Mouse (Mus musculus): ENCODE data around the gene Rassf3.

The Rassf3 gene

DNA sequence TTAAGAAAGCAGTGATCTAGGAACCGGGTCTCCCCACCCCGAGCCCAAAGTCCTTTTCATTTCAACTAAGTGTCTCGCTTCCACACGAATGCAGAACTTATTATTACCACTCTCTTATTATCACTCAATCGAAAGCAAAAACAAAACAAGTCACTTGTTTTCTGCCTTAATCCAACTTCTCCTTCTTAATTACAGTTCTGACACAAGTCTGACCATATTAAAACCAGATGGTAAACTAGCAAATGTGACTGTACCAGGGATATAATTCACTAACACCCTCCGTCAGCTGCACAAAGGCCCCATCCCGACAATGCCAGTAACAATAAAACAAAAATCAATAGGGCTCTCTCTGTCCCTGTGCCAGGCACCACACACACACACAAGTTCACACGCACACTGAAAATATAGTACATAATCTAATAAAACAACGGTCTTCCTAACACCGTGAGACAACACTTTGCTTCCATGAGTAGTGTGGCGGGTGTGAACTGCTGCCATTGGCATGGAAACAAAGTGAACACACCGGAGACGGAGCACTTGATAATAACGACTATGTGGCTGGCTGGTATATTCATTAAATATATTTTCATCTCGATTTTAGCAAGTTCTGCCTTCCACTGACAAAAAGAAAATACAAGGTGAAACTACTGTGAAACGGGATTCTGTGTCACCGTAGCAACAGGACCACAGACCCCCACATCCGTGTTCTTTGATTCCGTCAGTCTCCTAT, 16.9 kb downstream of the Rassf3 start:
- no peak for DNase-seq

DNA sequence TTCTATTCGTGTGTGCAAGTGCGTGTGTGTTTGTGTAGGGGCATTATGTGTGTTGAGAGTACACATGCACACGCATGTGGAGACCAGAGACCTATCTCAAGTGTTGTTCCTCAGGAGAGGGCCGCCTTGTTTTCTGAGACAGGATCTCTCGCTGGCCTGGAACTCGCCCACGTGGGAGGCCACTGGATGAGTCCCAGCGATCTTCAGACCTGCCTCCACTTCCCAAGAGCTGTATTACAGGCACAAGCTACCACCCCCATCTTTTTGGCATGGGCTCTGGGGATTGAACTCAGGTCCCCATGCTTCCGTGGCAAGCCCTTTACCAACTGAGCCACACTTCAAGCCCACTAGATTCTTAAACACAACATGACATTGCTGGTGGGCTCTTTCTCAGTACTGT, 17.7 kb downstream of the Rassf3 start:
- no peak for DNase-seq

DNA sequence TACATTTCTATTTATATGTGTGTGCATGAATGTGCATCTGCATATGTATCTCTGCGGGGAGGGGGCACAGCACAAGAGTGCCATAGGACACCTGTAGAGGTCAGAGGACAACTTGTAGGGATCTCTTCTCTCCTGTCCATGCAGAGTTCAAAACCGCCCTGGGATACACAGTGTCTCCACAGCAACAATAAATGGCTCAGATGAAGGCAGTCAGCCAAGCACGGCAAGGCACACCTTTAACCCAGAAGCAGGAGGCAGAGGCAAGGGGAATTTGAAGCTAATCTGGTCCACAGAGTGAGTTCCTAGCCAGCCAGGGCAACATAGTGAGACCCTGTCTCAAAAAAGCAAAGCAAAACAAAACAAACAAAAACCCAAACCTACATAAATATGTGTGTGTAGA, 18.8 kb downstream of the Rassf3 start:
- no peak for DNase-seq

DNA sequence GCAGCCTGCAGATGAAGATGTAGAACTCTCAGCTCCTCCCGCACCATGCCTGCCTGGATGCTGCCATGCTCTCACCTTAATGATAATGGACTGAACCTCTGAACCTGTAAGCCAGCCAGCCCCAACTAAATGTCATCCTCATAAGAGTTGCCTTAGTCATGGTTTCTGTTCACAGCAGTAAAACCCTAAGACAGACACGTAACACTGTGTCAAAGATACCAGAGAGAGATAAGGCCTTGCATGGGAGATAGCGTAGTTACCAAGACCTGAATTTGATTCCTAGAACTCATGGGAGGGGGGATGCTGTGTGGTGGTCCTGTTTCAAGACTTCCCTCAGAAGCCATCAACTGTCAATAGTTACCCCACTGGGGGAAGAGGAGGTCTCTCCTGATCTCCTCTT, 20.6 kb downstream of the Rassf3 start:
- DNase-seq = no peak

DNA sequence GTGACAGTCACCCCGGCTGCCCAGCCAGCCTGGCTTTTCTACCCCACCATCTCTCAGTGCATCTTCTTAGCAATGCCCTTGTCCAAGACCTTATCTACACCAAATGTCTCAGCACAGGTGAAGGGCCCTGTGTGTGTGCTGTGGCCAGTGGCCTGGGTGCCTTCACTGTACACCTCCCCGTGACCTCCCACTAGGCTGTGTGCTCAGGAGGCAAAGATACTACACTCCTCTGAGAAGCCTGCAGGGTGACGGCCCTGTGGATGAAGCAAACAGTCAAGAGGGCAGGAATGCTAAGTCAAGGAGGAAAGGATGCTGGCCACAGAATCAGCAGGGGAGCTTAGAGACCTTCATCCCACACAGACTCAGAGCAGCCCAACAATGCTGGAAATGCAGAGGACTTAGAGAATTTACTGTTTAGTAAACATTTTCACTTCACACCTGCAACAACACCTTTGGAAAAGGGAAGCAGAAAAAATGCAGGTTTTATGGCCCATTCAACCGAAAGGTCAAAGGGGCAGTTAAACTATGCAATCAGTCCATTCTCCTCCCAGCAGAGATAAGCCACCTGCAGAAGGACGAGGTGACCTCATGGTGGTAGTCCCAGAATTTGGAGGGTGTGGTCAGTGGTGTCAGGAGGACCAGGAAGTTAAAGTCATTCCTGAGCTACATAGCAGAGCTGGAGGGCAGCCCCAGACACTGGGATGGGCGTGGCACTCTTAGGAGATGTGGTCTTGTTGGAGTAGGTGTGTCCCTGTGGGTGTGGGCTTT, 21.3 kb downstream of the Rassf3 start:
- DNase-seq = no peak

DNA sequence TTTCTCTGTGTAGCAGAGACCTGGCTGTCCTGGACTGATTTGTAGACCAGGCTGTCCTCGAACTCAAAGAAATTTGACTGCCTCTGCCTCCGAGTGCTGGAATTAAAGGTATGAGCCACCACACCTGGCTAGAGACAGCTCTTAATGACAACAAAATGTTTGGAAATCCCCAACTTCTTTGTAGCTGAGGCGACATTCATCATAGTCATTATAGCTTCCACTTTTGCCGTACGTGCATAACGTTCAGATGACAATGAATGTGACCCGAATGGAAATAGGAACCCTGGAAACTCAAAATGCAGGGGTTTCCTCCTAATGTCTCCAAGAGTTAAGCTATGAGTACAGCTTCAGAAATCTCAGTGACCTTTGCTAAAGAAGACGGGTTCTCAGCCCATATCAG, 22.1 kb downstream of the Rassf3 start:
- no peak for DNase-seq

DNA sequence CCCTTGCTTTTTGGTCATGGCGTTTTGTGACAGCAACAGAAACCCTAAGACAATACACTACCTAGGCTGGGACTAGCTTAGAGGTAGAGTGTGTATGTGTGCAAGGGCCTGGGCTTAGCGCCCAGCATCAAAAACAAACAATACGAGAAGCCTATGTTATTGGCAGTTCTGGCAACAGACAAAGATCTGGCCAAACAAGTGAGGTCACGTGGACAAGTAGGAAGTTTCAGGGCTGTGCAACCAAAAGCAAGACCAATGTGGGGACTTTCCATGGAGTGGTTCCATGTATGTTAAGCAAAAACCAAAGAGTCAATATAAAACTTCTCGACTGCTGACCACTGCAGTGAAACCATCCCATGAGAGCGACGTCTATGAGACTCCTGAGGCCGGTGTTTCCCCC, 30.3 kb downstream of the Rassf3 start:
- DNase-seq = no peak

DNA sequence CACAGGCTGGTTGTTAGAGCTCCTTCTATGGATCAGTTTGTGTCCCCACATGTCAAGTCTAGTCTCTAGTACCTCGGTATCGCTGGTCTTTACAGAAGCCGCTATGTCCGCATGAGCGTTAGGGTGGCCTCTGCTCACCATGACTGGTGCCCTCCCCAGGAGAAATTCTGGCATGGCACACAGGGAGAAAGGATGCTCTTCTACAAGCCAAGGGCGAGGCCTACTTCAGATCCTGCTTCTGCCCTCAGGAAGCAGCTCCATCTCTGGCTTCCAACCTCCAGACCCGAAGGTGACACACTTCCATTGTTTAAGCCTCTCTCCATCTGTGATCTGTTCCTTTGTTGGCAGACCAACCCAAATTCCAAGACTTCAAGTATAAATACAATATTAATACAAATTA, 31.9 kb downstream of the Rassf3 start:
- no peak for DNase-seq

DNA sequence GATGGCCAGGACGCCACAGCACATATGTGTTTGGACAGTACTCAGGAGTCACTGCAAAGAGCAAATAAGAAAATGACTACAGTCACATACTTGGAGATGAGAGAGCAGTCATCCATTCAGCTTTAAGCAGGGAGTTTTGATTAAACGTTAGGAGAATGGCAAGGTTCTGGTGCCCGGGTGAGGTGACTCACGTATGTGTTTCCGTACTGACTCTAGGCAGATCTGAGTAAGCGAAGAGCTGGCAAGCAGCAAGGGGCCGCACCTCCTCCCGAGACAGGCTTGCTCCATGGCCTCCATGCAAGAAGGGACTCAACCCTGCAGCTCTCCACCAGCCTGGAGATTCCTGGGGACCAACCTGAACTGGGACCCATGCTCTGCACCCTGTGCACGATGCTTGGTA, 32.4 kb downstream of the Rassf3 start:
- no peak for DNase-seq

DNA sequence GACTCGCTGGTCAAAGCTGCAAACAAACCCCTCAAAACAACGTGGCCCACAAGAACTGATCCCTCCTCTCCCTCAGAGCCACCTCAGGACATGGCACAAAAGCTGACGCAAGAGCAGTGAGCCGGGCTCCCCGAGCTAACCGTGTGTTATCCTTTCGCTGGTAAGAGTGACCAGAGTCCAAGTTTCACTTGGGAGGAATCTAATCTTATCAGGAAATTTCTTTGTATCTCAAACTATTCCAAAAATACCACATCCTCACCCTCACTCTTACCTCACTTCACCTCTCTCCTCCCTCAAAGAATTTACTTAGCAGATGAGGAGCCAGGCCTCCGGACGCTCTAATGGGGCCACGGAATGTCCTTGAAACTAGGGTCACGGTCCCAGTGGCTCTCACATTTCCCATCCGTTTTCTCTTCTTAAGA, 36.8 kb downstream of the Rassf3 start:
- DNase-seq = no peak

DNA sequence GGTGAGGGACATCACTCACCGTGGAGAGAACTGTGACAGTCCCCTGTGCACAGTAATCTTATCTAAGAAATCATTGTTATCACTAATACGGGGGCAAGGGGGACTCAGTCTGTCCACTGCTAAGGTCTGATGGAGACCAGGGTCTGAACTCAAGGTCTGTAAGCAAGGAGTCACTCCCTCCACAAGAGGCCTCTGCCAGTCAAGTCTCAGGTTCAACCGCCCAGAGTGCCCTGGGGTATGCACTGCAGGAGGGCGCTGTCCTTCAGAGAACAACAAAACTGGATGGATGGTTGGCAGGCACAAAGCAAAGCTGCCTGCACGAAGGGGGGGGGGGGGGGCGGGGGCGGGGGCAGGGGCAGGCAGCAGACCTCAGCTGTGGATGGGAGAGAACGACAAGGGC, 38.0 kb downstream of the Rassf3 start:
- DNase-seq = no peak

DNA sequence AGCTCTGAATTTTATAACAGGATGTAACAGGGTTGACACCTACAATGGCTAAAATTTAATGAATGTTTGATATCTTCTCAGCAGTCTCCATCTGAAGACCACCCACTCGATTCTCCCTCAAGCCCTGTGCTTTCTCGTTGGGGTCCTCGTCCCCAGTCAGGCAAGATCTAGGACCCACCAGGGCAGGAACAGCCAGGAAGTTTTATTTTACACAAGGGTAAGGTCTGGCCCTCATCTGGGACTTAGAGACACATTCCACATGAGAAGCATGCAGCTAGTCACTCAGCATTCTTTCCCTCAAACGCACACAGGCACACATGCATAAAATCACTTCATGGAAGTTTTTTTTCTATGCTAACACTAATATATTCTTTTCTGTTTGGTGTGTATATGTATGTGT, 39.5 kb downstream of the Rassf3 start:
- DNase-seq = no peak

DNA sequence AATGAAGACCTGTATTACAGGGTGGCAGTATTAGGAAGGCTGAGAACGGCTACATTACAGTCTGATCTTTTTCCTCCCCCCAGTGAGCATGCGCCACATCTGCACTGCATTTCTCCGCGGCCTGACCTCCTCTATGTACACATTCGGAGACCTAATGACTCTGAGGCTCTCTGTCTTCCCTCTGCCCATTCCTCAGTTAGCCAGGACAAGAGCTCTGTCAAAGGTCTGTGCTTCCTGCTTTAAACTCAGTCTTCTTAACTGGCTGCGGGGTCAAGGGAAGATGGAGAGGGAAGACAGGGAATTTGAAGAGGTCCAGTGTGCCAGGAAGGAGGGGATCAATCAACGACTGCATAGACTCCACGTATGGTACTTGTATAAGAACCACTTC, 39.9 kb downstream of the Rassf3 start:
- no peak for DNase-seq

DNA sequence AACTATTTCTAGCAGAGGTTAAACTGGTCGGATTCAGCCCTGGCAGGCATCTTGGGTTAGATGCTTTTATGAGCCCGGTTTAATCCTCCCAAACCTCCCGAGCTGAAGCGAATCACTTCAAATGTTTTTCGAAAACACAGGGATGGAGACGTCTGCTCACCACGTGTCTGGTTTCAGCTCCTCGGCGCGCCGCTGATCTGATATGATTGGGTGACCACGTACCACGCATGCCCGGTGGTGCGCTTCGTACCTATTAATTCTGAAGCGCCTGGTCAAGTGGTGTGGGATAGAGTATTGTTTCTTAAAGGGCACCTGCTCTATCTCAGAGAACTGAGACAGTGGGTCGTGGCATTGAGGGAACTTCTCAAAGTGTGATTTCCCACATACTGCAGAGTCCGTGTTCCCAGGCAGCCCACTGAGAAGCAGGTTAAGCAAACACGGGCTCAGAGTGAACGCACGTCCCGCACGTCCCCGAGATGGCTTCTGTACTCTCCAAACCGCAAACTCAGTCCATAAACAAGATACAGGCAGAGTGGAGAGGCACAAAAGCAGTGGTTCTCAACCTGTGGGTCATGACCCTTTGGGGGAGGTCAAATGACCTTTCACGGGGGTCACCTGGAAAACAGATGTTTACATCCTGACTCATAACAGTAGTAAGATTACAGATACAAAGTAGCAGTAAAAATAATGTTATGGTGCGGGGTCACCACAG, 40.4 kb downstream of the Rassf3 start:
- DNase-seq = no peak

DNA sequence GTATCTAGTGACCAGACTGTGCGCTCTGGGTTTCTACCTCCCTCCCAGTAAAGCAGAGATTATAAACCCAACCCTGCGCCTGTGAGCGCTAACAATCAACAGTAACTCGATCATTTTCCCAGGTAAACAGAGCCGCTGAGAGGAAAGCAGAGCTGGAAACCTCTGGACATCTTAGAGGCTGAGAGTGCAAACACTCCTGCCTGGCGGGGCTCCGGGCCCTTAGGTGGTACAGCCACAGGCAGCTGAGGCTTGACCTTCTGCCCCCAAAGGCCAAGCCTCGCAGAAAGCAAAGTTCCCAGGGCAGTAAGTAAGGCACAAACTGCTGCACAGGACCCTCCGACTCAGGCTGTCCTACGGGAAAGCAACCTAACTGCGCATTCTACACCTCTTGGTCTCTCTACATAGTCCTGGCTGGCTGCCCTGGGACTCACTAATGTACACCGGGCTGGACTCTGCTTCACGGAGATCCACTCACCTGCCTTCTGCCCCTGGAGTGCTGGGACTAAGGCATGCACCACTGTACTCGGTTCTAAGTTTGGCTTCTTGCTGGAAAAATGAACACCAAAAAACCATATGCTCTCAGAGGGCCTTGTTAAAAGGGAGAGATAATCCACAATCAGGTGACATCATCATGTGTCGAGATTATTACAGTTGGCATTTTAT, 41.6 kb downstream of the Rassf3 start:
- no peak for DNase-seq

DNA sequence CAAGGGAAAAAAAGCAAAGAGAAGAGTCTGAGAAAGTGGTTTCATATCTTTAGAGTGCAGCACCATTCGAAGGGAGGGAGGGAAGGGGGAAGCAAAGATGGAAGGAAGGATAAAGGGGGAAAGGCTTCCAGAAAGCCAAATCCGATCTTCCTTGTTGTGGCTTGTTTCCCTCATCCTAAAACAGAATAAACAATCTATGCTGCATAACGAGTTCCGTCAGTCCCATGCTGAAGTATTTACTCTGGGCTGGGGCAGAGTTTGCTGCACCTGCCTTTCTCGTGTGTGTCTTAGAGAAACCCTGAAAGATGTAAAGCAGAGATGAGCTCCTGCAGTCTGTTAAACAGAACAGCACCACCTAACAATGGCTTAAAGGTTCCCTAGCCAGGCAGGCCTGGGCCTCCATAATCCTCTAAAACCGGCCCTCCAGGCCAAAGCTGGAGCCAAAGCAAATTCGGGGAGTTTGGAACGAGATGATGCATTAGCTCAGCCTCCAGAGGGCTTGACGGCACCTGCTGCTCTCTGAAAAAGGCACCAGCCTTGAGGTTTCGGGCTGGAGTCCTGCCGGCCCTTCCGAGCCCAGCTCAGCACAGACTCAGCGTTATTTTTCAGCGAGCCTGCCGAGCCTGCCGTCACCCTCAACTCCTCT, 43.4 kb downstream of the Rassf3 start:
- DNase-seq = no peak

DNA sequence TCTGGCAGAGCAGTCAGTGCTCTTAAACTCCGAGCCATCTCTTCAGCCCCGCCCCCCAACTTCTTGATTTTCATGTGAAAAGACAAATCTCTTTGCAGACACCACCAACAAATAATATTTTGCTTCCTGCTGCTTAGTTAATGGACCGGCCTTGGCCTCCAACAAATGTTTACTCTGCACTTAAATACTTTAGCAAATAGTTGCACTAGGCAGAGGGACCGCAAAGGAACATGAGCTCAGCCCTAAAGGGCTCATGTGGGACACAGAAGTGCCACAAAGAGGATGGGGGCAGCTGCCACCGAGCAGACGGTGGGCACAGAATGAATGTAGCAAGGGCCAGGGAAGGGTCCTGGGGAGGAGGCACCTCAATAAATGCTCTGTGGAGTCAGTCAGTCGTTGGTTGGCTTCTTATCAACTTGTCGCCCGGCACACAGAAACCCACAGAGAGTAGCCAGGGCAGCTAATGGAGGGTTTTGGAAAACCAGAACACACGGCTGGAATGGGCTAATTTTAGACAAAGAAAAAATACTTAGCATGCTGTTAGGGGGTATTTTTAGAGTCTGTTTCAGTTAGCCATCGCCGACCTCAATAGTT, 44.0 kb downstream of the Rassf3 start:
- no peak for DNase-seq

DNA sequence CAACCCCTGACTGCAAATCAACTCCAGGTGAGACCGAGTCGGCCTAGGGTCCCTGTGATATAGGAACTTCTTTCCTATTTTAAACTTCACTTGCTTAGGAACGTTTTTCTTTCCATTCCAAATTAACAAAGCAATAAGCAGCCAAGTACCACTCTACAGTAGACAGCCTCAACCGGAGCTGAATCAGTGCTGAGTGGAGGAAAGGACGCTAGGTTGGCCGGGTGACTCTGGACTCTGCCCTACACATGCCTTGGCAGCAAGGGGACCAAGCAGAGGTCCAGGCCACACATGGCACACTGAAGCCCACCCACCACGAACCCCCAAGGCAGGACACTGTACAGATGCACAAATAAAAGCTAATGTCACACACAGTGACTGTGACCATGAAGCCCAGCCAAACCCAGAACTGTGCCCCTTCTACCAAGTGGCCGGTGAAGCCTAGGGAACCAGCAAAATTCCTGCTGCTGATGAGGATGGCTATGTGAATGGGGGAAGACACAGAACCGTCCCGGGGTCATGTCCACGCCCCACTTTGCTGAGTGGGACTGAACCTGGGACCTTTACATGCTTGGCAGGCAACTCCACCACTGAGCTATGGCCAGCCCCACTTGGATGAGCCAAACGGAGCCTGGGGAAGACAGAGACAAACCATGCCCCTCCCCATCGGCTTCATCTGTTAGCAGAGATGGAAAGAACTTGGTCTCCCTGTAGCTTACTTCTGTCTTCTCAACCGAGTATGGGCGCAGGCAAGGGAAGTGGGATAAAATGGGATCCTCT, 45.2 kb downstream of the Rassf3 start:
- DNase-seq = no peak

DNA sequence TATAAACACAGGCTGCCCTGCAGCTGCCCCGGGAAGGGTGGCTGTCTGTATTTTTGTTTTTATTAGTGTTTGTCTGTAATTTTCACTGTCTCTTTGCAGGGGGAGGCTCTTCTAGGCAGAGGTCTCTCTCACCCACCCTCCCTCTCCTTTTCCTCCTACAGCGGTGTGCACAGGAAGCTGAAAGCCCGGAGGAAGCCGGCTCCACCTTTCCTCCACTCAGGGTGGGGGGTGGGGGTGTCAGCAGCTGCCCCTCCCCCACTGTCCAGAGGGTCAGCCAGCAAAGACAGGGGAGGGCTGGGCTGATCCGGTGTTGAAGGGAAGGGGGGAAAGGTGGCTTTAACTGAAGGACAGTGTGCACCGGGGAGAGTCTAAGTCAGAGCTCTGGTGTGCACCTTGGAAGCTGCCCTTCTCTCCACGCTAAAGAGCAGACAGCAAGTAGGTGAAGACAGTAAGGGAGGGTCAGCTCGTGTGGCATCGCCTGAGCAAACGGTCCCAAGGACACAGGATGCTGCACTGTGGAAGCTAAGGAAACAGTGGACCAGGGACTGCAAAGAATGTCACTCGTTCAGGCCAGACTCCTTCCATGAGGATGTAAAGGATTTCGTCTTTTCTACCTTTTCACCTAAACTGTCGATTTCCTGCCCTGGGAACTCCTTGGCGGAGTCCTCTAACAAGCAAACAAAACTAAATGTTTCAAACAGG, 46.0 kb downstream of the Rassf3 start:
- DNase-seq = no peak

DNA sequence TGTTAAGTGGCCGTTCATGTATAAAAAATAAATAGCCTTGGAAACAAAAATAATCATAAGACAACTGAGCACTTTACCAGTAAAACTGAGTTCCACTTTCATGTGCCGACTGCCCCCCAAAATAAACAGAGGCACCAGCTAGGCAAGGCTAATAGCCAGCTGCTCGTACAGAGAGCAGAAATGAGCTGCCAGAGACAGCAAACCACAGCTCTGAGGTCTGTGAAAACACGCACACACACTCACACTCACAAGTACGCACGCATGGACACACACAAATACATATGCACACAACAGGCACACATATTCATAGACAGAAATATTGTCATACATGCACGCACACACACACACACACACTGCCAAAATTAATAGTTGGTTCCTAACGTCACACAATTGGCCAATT, 46.6 kb downstream of the Rassf3 start:
- no peak for DNase-seq

DNA sequence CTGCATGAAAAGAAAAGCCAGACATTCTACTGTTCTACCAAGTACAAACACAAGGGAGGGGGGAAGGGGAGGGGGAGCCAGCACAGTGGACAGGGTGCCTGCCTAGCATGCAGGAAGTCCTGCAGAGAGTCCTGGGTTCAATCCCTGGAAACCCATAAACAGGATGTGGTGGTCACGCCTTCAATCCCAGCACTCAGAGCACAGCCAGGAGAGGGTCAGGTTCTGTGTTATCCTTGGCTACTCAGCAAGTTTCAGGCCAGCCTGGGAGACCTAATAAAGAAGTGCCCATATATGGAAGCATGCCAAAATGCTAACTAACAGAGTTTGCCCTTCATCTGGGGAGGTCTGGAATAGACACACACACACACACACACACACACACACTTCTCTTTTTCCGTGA, 47.1 kb downstream of the Rassf3 start:
- no peak for DNase-seq

Measured in right cerebral cortex, postnatal 14 days (tissue).